Mouse (Mus musculus): Measurements from ENCODE around the gene Anxa9. TPM values are rescaled to one million over a fixed set of nuclear protein-coding genes. Genes with fewer than 3 reads are reported as not detected.
"Not testable (repeated sequence)": the region's sequence is repeated elsewhere in the genome, so short reads cannot be mapped to it uniquely, and the experiment has no call there.

Anxa9 gene
- polyA plus RNA-seq (2015; fragmentation: Nextera tagmentation; extraction: Ambion mirVana) = 6.8 and 13.2 TPM in 2 replicates

DNA sequence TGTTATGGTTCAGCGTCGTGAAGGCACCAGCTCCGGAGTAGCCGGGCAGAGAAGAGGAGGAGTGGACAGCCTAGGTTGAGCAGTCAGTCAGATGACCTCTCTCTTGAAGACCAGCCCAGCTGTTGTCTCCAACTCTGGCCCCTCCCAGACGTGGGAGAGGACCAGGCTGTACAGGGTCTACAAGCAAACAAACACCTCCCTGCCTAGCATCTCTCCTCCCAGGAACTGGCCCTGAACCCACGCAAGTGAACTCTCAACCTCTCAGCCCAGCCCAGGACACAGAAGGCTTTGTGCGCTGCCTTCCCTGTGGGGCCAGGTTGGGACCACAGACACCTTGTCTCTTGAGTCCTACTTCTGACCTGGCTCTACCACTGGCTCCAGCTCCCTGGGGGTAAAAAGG lies at the start of gene Anxa9:
Gene Anxa9 (minus strand): TSS at position 77 of the 400 bp plus-strand sequence.
- Histone ChIP-seq H3K27ac (ENCODE audit: low read length) (peak within 1 kb of the TSS; percentile 43; the same call in 1 of the 2 replicates), H3K9ac (ENCODE audit: low read length) (no peak within 1 kb of the TSS), H3K4me2 (ENCODE audit: low read depth, low read length) (no peak within 1 kb of the TSS), H3K4me1 (ENCODE audit: control insufficient read depth, insufficient read depth, low read length) (peaks cover 6% of the 10 kb centered on the region), H3K9me3 (replicated peaks; ENCODE audit: control insufficient read depth, low read length) (no peaks in the 10 kb centered on the region), H3K4me3 (replicated peaks; ENCODE audit: low read length) (no peak within 1 kb of the TSS), H3K27me3 (ENCODE audit: control insufficient read depth, insufficient read depth, low read length) (no peaks in the 10 kb centered on the region), H3K36me3 (ENCODE audit: control insufficient read depth, insufficient read depth, low read length) (no peaks in the 10 kb centered on the region)
- 47% methylated on average over 7 of the region's 7 CpGs for WGBS
- ATAC-seq (ENCODE audit: insufficient read depth, low FRiP score) = peak; percentile 64

GRCm38 (mm10) chr3:95355911-95356544 lies 49.1 kb upstream of the Anxa9 start:
- Histone ChIP-seq H3K4me2 (ENCODE audit: low read depth, low read length) (peak overlapping the region; percentile 40; the same call in 1 of the 2 replicates), H3K4me3 (replicated peaks; ENCODE audit: low read length) (peak overlapping the region; percentile 56)
- H3K36me3 ChIP-seq (ENCODE audit: control insufficient read depth, insufficient read depth, low read length); ATAC-seq (ENCODE audit: insufficient read depth, low FRiP score); H3K9me3 ChIP-seq (replicated peaks; ENCODE audit: control insufficient read depth, low read length); H3K27me3 ChIP-seq (ENCODE audit: control insufficient read depth, insufficient read depth, low read length); H3K9ac ChIP-seq (ENCODE audit: low read length); H3K27ac ChIP-seq (ENCODE audit: low read length); H3K4me1 ChIP-seq (ENCODE audit: control insufficient read depth, insufficient read depth, low read length): not testable (repeated sequence)
- 20% methylated on average over 8 of the region's 19 CpGs for WGBS

DNA sequence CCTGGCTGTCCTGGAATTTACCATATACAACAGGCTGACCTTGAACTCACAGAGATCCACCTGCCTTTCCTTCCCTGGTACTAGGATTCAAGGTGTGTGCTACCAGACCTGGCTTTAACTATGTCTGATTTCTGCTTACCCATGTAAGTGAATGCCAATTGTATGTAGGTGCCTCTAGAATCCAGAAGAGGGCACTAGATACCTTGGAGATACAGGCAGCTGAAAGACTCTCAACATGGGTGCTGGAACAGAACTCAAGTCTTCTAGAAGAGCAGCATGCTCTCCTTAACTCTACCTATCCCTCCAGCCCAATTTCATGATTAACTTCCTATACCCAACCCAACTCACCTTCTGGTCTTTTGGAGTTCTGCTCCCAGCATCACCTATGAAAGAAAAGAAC lies 42.5 kb upstream of the Anxa9 start:
- no peak for ATAC-seq (ENCODE audit: insufficient read depth, low FRiP score)
- H3K4me2 ChIP-seq (ENCODE audit: low read depth, low read length) = no peak overlapping the region
- H3K27ac ChIP-seq (ENCODE audit: low read length) = no peak overlapping the region
- H3K36me3 ChIP-seq (ENCODE audit: control insufficient read depth, insufficient read depth, low read length) = peaks cover 24% of the 10 kb centered on the region
- no peak overlapping the region for H3K9ac ChIP-seq (ENCODE audit: low read length)
- H3K9me3 ChIP-seq (replicated peaks; ENCODE audit: control insufficient read depth, low read length) = no peaks in the 10 kb centered on the region
- H3K4me3 ChIP-seq (replicated peaks; ENCODE audit: low read length) = no peak overlapping the region
- H3K4me1 ChIP-seq (ENCODE audit: control insufficient read depth, insufficient read depth, low read length) = no peaks in the 10 kb centered on the region
- no peaks in the 10 kb centered on the region for H3K27me3 ChIP-seq (ENCODE audit: control insufficient read depth, insufficient read depth, low read length)

DNA sequence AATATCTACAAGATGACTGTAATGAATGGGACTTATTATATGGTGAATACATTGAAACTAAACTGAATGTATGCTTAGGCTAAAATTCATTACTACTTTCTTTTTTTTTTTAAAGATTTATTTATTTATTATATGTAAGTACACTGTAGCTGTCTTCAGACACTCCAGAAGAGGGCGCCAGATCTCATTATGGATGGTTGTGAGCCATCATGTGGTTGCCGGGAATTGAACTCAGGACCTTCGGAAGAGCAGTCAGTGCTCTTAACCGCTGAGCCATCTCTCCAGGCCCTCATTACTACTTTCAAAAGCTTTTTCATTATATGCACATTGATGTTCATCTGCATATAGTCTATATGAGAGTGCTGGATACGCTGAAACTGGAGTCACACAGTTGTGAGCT lies 41.4 kb upstream of the Anxa9 start:
- not testable (repeated sequence) for H3K9ac ChIP-seq (ENCODE audit: low read length); H3K9me3 ChIP-seq (replicated peaks; ENCODE audit: control insufficient read depth, low read length); H3K27me3 ChIP-seq (ENCODE audit: control insufficient read depth, insufficient read depth, low read length); H3K4me3 ChIP-seq (replicated peaks; ENCODE audit: low read length); H3K4me2 ChIP-seq (ENCODE audit: low read depth, low read length); ATAC-seq (ENCODE audit: insufficient read depth, low FRiP score); H3K4me1 ChIP-seq (ENCODE audit: control insufficient read depth, insufficient read depth, low read length); H3K27ac ChIP-seq (ENCODE audit: low read length)
- peaks cover 22% of the 10 kb centered on the region for H3K36me3 ChIP-seq (ENCODE audit: control insufficient read depth, insufficient read depth, low read length)
- WGBS = 95% methylated on average over 5 of the region's 5 CpGs

DNA sequence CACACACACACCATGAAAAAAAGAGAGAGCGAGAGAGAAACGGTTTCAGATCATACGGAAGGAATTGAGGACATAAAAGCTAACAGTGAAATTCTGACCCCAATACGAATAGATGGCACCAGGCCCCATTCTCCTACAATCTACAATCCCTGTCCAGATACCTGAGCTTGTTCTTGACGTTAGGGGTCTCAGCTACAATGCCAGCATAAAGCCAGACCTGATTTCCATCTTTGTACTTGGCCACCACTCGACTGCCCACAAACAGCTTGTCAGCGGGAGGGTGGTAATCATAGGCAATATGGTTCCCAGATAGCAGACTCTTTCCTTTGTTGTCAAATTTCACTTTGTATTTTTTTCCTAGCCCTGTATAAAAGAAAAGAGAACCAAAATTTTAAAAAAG lies 39.5 kb upstream of the Anxa9 start:
- Histone ChIP-seq H3K9me3 (replicated peaks; ENCODE audit: control insufficient read depth, low read length) (no peaks in the 10 kb centered on the region), H3K4me2 (ENCODE audit: low read depth, low read length) (no peak overlapping the region), H3K4me3 (replicated peaks; ENCODE audit: low read length) (no peak overlapping the region), H3K9ac (ENCODE audit: low read length) (no peak overlapping the region), H3K27me3 (ENCODE audit: control insufficient read depth, insufficient read depth, low read length) (no peaks in the 10 kb centered on the region), H3K27ac (ENCODE audit: low read length) (no peak overlapping the region), H3K36me3 (ENCODE audit: control insufficient read depth, insufficient read depth, low read length) (peaks cover 23% of the 10 kb centered on the region), H3K4me1 (ENCODE audit: control insufficient read depth, insufficient read depth, low read length) (no peaks in the 10 kb centered on the region)
- ATAC-seq (ENCODE audit: insufficient read depth, low FRiP score) = no peak
- WGBS = 90% methylated on average over 7 of the region's 7 CpGs

- 92% methylated on average over 9 of the region's 9 CpGs for WGBS
- not testable (repeated sequence) for ATAC-seq (ENCODE audit: insufficient read depth, low FRiP score); H3K4me2 ChIP-seq (ENCODE audit: low read depth, low read length); H3K4me1 ChIP-seq (ENCODE audit: control insufficient read depth, insufficient read depth, low read length); H3K4me3 ChIP-seq (replicated peaks; ENCODE audit: low read length); H3K9ac ChIP-seq (ENCODE audit: low read length); H3K9me3 ChIP-seq (replicated peaks; ENCODE audit: control insufficient read depth, low read length); H3K27ac ChIP-seq (ENCODE audit: low read length); H3K27me3 ChIP-seq (ENCODE audit: control insufficient read depth, insufficient read depth, low read length)
- H3K36me3 ChIP-seq (ENCODE audit: control insufficient read depth, insufficient read depth, low read length) = peaks cover 27% of the 10 kb centered on the region
These were observed 36.5 kb upstream of the Anxa9 start for GRCm38 (mm10) chr3:95343356-95344000.

DNA sequence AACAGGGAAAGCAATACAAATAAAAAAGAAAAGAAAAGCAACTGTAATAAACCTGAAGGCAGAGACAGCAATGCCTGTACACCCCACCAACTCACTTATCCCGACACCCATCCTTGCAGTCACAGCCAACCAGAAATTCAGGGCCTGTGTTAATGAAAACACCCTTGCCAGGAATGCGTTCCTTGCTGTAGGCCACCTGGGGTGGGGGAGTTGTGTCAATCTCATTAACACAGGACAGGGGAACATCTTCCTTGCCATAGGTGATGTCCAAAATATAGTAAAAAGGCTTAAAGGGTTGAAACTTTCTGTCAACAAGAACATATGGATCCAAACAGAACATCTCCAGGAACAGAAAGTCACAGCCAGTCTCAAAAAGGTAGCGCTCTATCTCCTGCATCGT lies 31.3 kb upstream of the Anxa9 start:
- no peak for ATAC-seq (ENCODE audit: insufficient read depth, low FRiP score)
- no peak overlapping the region for H3K9ac ChIP-seq (ENCODE audit: low read length)
- WGBS = 94% methylated on average over 4 of the region's 4 CpGs
- H3K9me3 ChIP-seq (replicated peaks; ENCODE audit: control insufficient read depth, low read length) = no peaks in the 10 kb centered on the region
- H3K27ac ChIP-seq (ENCODE audit: low read length) = no peak overlapping the region
- H3K27me3 ChIP-seq (ENCODE audit: control insufficient read depth, insufficient read depth, low read length) = no peaks in the 10 kb centered on the region
- H3K4me1 ChIP-seq (ENCODE audit: control insufficient read depth, insufficient read depth, low read length) = no peaks in the 10 kb centered on the region
- peaks cover 46% of the 10 kb centered on the region for H3K36me3 ChIP-seq (ENCODE audit: control insufficient read depth, insufficient read depth, low read length)
- H3K4me2 ChIP-seq (ENCODE audit: low read depth, low read length) = no peak overlapping the region
- no peak overlapping the region for H3K4me3 ChIP-seq (replicated peaks; ENCODE audit: low read length)

DNA sequence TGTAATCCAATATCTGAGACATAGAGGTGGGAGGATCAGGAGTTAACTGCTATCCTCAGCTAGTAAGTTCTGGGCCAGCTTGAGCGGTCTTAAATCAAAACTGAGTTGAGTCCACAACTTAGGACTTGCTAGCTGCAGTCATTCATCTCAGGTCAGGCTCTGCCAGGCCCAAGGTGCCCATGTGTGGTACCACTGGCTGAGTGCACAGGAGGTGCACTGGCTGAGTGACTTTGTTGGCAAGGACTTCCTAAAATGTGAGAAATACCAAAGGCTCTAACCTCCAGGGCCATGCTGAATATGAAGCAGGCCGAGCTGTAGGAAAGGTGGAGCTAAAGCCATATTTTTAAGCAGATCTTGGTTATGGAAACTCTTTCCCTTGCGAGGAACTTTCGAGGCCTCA lies 30.4 kb upstream of the Anxa9 start:
- Histone ChIP-seq H3K4me2 (ENCODE audit: low read depth, low read length) (no peak overlapping the region), H3K36me3 (ENCODE audit: control insufficient read depth, insufficient read depth, low read length) (peaks cover 49% of the 10 kb centered on the region), H3K4me3 (replicated peaks; ENCODE audit: low read length) (no peak overlapping the region), H3K4me1 (ENCODE audit: control insufficient read depth, insufficient read depth, low read length) (no peaks in the 10 kb centered on the region), H3K27me3 (ENCODE audit: control insufficient read depth, insufficient read depth, low read length) (no peaks in the 10 kb centered on the region), H3K9ac (ENCODE audit: low read length) (no peak overlapping the region), H3K9me3 (replicated peaks; ENCODE audit: control insufficient read depth, low read length) (no peaks in the 10 kb centered on the region), H3K27ac (ENCODE audit: low read length) (no peak overlapping the region)
- no peak for ATAC-seq (ENCODE audit: insufficient read depth, low FRiP score)
- 96% methylated on average over 4 of the region's 4 CpGs for WGBS

- no peak overlapping the region for H3K9ac ChIP-seq (ENCODE audit: low read length)
- H3K4me3 ChIP-seq (replicated peaks; ENCODE audit: low read length) = no peak overlapping the region
- 56% methylated on average over 1 of the region's 1 CpGs for WGBS
- H3K9me3 ChIP-seq (replicated peaks; ENCODE audit: control insufficient read depth, low read length) = no peaks in the 10 kb centered on the region
- no peak overlapping the region for H3K27ac ChIP-seq (ENCODE audit: low read length)
- no peak for ATAC-seq (ENCODE audit: insufficient read depth, low FRiP score)
- H3K27me3 ChIP-seq (ENCODE audit: control insufficient read depth, insufficient read depth, low read length) = no peaks in the 10 kb centered on the region
- H3K4me1 ChIP-seq (ENCODE audit: control insufficient read depth, insufficient read depth, low read length) = no peaks in the 10 kb centered on the region
- no peak overlapping the region for H3K4me2 ChIP-seq (ENCODE audit: low read depth, low read length)
- peaks cover 24% of the 10 kb centered on the region for H3K36me3 ChIP-seq (ENCODE audit: control insufficient read depth, insufficient read depth, low read length)
These were observed 24.6 kb upstream of the Anxa9 start for GRCm38 (mm10) chr3:95331528-95331927.

Data from stomach, embryonic 16.5 days (tissue).